ENCODE assay signal across 12 mouse cellular contexts in the genomic region with DNA sequence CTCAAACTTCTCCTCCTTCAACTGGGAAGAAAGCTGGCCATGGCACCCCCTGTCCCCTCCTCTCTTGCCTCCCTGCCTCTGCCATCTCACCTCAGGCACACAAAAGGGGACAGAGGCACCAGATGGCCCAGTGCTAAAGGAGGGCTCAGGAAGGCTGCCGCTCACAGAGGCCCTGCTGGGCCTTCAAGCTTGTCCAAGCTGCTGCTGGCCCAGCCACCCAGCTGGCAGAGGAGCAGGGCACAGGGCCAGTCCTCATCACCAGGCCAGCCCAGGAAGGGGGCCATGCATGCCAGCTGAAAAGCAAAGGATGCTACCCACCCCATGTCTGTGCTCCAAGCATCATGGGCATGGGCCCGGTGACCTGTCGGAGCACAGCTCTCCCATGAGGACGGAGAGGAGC. TPM values are rescaled to one million over a fixed set of nuclear protein-coding genes. Genes with fewer than 3 reads are reported as not detected.
DNase-seq lines count a peak whose midpoint lies in the region; ATAC-seq and TF ChIP-seq lines count a peak whose summit lies in the region.
"Had no signal": no experiment of that assay in that cellular context is flagged by ENCODE, and none has a peak within 500 bp of the region (broad histone marks: within the 10 kb centered on the region; RNA-seq: fewer than 3 reads in every experiment).

No protein-coding gene starts in this region.

- H3K9me3 ChIP-seq in midbrain, embryonic 10.5 days (replicated peaks) = no peaks in the 10 kb centered on the region
- no peaks in the 10 kb centered on the region for H3K9me3 ChIP-seq in midbrain, embryonic 11.5 days (ENCODE audit: control insufficient read depth, low read length)
- no peaks in the 10 kb centered on the region for H3K9me3 ChIP-seq in forebrain, embryonic 14.5 days (replicated peaks; ENCODE audit: control insufficient read depth, low read length)
- H3K9me3 ChIP-seq in midbrain, postnatal 0 days (ENCODE audit: low read length) = no peaks in the 10 kb centered on the region
- H3K9me3 ChIP-seq in lung, postnatal 0 days (ENCODE audit: low read length) = no peaks in the 10 kb centered on the region
- H3K9me3 ChIP-seq: neural tube, embryonic 12.5 days had no signal

- H3K27me3 ChIP-seq in midbrain, embryonic 10.5 days (ENCODE audit: low read depth, poor library complexity, severe bottlenecking) = peaks cover 50% of the 10 kb centered on the region
- H3K27me3 ChIP-seq in midbrain, embryonic 11.5 days (ENCODE audit: control insufficient read depth, insufficient read depth, low read length) = no peaks in the 10 kb centered on the region; the same call in 1 of the 2 replicates
- H3K27me3 ChIP-seq in forebrain, embryonic 14.5 days (replicated peaks; ENCODE audit: control insufficient read depth, insufficient read depth, low read length) = no peaks in the 10 kb centered on the region
- no peaks in the 10 kb centered on the region for H3K27me3 ChIP-seq in midbrain, postnatal 0 days (ENCODE audit: insufficient read depth, low read length)
- no peaks in the 10 kb centered on the region for H3K27me3 ChIP-seq in lung, postnatal 0 days (replicated peaks; ENCODE audit: insufficient read depth, low read length)
- H3K27me3 ChIP-seq: neural tube, embryonic 12.5 days had no signal

- peak overlapping the region; percentile 33 for H3K27ac ChIP-seq in midbrain, embryonic 10.5 days (replicated peaks)
- no peak overlapping the region for H3K27ac ChIP-seq in midbrain, embryonic 11.5 days (ENCODE audit: low read depth, low read length)
- H3K27ac ChIP-seq in forebrain, embryonic 14.5 days (ENCODE audit: low read depth, low read length) = peak overlapping the region; percentile 52
- no peak overlapping the region for H3K27ac ChIP-seq in midbrain, postnatal 0 days (ENCODE audit: low read depth, low read length)
- H3K27ac ChIP-seq in lung, postnatal 0 days (ENCODE audit: low read length) = no peak overlapping the region
- H3K27ac ChIP-seq: neural tube, embryonic 12.5 days had no signal

- TF ChIP-seq EP300 in lung, postnatal 0 days (IDR thresholded peaks at IDR 0.05) = no peak

- intact Hi-C loops in heart, postnatal 36 days (cut with DNase I) = no loop called here
- intact Hi-C loops in left cerebral cortex, postnatal 25 days (cut with DNase I) = no loop called here

- H3K9ac ChIP-seq in midbrain, embryonic 11.5 days (ENCODE audit: low read length) = no peak overlapping the region
- no peak overlapping the region for H3K9ac ChIP-seq in forebrain, embryonic 14.5 days (ENCODE audit: low read length)
- H3K9ac ChIP-seq in midbrain, postnatal 0 days (replicated peaks; ENCODE audit: low read length, poor library complexity, severe bottlenecking) = no peak overlapping the region
- H3K9ac ChIP-seq in lung, postnatal 0 days (replicated peaks; ENCODE audit: low read depth) = no peak overlapping the region
- H3K9ac ChIP-seq: neural tube, embryonic 12.5 days had no signal

- DNase-seq in midbrain, embryonic 10.5 days (ENCODE audit: low spot score) = no peak
- DNase-seq in midbrain, embryonic 11.5 days (ENCODE audit: low spot score, missing footprints) = no peak
- DNase-seq in cerebellum, adult 9-10 months = peak; percentile 91
- peak; percentile 61 for DNase-seq in forebrain, embryonic 14.5 days (ENCODE audit: low spot score)
- DNase-seq in midbrain, postnatal 0 days (ENCODE audit: low spot score) = peak; percentile 87
- DNase-seq in lung, postnatal 0 days (ENCODE audit: low spot score) = no peak
- DNase-seq in heart, postnatal 36 days = no peak
- DNase-seq in left cerebral cortex, postnatal 25 days (ENCODE audit: low spot score in 2 of 2) = no peak
- DNase-seq: liver; lung, postnatal 36 days had no signal

- no peak for ATAC-seq in midbrain, embryonic 11.5 days (ENCODE audit: low FRiP score)
- ATAC-seq in forebrain, embryonic 14.5 days = peak; percentile 63
- peak; percentile 75 for ATAC-seq in midbrain, postnatal 0 days (ENCODE audit: low FRiP score)
- ATAC-seq in lung, postnatal 0 days = no peak
- ATAC-seq: activated CD4-positive, CD25-positive, alpha-beta regulatory T cell, adult 4 months had no signal

- TF ChIP-seq CTCF in midbrain, postnatal 0 days (IDR thresholded peaks at IDR 0.05) = no peak
- no peak for TF ChIP-seq CTCF in lung, postnatal 0 days (IDR thresholded peaks at IDR 0.05)

- H3K36me3 ChIP-seq in midbrain, embryonic 10.5 days = no peaks in the 10 kb centered on the region
- H3K36me3 ChIP-seq in midbrain, embryonic 11.5 days (ENCODE audit: control insufficient read depth, insufficient read depth, low read length) = no peaks in the 10 kb centered on the region
- no peaks in the 10 kb centered on the region for H3K36me3 ChIP-seq in forebrain, embryonic 14.5 days (ENCODE audit: control insufficient read depth, insufficient read depth, low read length)
- no peaks in the 10 kb centered on the region for H3K36me3 ChIP-seq in midbrain, postnatal 0 days (ENCODE audit: insufficient read depth, low read length)
- no peaks in the 10 kb centered on the region for H3K36me3 ChIP-seq in lung, postnatal 0 days (ENCODE audit: insufficient read depth, low read length)
- H3K36me3 ChIP-seq: neural tube, embryonic 12.5 days had no signal

- H3K4me1 ChIP-seq in midbrain, embryonic 10.5 days = peaks cover 36% of the 10 kb centered on the region
- H3K4me1 ChIP-seq in midbrain, embryonic 11.5 days (ENCODE audit: control insufficient read depth, insufficient read depth, low read length) = no peaks in the 10 kb centered on the region
- peaks cover 14% of the 10 kb centered on the region for H3K4me1 ChIP-seq in forebrain, embryonic 14.5 days (ENCODE audit: control insufficient read depth, insufficient read depth, low read length)
- H3K4me1 ChIP-seq in midbrain, postnatal 0 days (ENCODE audit: insufficient read depth, low read length) = 0 out of 2 replicates have a peak, but pooled peaks cover 4% of the 10 kb centered on the region
- no peaks in the 10 kb centered on the region; the same call in 1 of the 2 replicates for H3K4me1 ChIP-seq in lung, postnatal 0 days (ENCODE audit: insufficient read depth, low read depth, low read length)

- WGBS in midbrain, embryonic 10.5 days = 90% methylated on average over 4 of the region's 4 CpGs
- WGBS in midbrain, embryonic 11.5 days = 90% methylated on average over 4 of the region's 4 CpGs
- WGBS in forebrain, embryonic 14.5 days = 75% methylated on average over 4 of the region's 4 CpGs
- WGBS in midbrain, postnatal 0 days = 62% methylated on average over 4 of the region's 4 CpGs
- WGBS in lung, postnatal 0 days = 93% methylated on average over 4 of the region's 4 CpGs

- no peak overlapping the region for H3K4me2 ChIP-seq in midbrain, embryonic 11.5 days
- no peak overlapping the region for H3K4me2 ChIP-seq in forebrain, embryonic 14.5 days (ENCODE audit: low read length)
- no peak overlapping the region for H3K4me2 ChIP-seq in midbrain, postnatal 0 days (ENCODE audit: low read depth, low read length, poor library complexity, severe bottlenecking)
- no peak overlapping the region for H3K4me2 ChIP-seq in lung, postnatal 0 days (replicated peaks; ENCODE audit: low read depth, low read length)
- H3K4me2 ChIP-seq: neural tube, embryonic 12.5 days had no signal

- no peak overlapping the region for H3K4me3 ChIP-seq in midbrain, embryonic 10.5 days
- no peak overlapping the region for H3K4me3 ChIP-seq in midbrain, embryonic 11.5 days (ENCODE audit: low read depth, low read length)
- H3K4me3 ChIP-seq in forebrain, embryonic 14.5 days (ENCODE audit: low read depth, low read length) = no peak overlapping the region
- no peak overlapping the region for H3K4me3 ChIP-seq in midbrain, postnatal 0 days (ENCODE audit: low read depth, low read length)
- H3K4me3 ChIP-seq in lung, postnatal 0 days (ENCODE audit: low read depth, low read length) = no peak overlapping the region
- H3K4me3 ChIP-seq: neural tube, embryonic 12.5 days had no signal

RNA-seq across cellular contexts. Expression of a gene that starts 36.5 kb away (rescaled TPM):
- polyA plus RNA-seq in midbrain, embryonic 10.5 days (2016; fragmentation: Nextera tagmentation; extraction: Ambion mirVana) = 4.0 and 4.3 TPM in 2 replicates
- 12.4 and 13.5 TPM in 2 replicates for polyA plus RNA-seq in midbrain, embryonic 11.5 days (2014; fragmentation: Nextera tagmentation; extraction: Ambion mirVana)
- polyA plus RNA-seq in forebrain, embryonic 14.5 days (2014; fragmentation: Nextera tagmentation; extraction: Ambion mirVana) = 19.5 and 24.6 TPM in 2 replicates
- 30.1 and 44.2 TPM in 2 replicates for total RNA-seq in midbrain, postnatal 0 days (2014; rRNA removed)
- 3.9 and 4.0 TPM in 2 replicates for polyA plus RNA-seq in midbrain, postnatal 0 days (2015; fragmentation: Nextera tagmentation; extraction: Ambion mirVana)
- 10.9 and 15.3 TPM in 2 replicates for polyA plus RNA-seq in lung, postnatal 0 days (2015; fragmentation: Nextera tagmentation; extraction: Ambion mirVana)
- total RNA-seq in heart, postnatal 36 days (2021) = 10 to 100 TPM; 13.2 to 15.5 TPM
- 10 to 100 TPM; 45.6 to 62.4 TPM for total RNA-seq in left cerebral cortex, postnatal 25 days (2021)

Comparison
In these comparisons a context has a peak if more than half of its experiments do, and no peak if none do; other contexts are left out.
1. DNase-seq: peak in cerebellum, adult 9-10 months (single experiment), forebrain, embryonic 14.5 days (single experiment) and midbrain, postnatal 0 days (single experiment); none in midbrain, embryonic 10.5 days (single experiment), midbrain, embryonic 11.5 days (single experiment), lung, postnatal 0 days (single experiment), heart, postnatal 36 days (0 of 2) and left cerebral cortex, postnatal 25 days (0 of 2).
2. H3K27ac ChIP-seq: peak in midbrain, embryonic 10.5 days (single experiment) and forebrain, embryonic 14.5 days (single experiment); none in midbrain, embryonic 11.5 days (single experiment), midbrain, postnatal 0 days (single experiment) and lung, postnatal 0 days (single experiment).
3. ATAC-seq: peak in forebrain, embryonic 14.5 days (single experiment) and midbrain, postnatal 0 days (single experiment); none in midbrain, embryonic 11.5 days (single experiment) and lung, postnatal 0 days (single experiment).